Mouse (Mus musculus) kidney, adult 2 months (tissue): ENCODE measurements around the gene Dagla. TPM values are rescaled to one million over a fixed set of nuclear protein-coding genes. Genes with fewer than 3 reads are reported as not detected.

ENCODE experiments used
- DNase-seq: peaks from one replicate; pipeline ENCODE4 v3.0.0; 2021
- H3K27ac ChIP-seq: fragments of 200-500 bp; 2 replicates; pipeline ENCODE4 v1.5.1; 2012; ENCODE audit warnings: low read depth, low read length, control low read depth, inconsistent platforms; ENCODE audit not compliant: insufficient read depth
- H3K27me3 ChIP-seq: fragments of 200-500 bp; replicated peaks from 2 replicates; pipeline ENCODE4 v1.6.1; 2012; ENCODE audit warnings: mild to moderate bottlenecking, moderate library complexity, low read length, inconsistent platforms; ENCODE audit not compliant: control insufficient read depth, insufficient read depth
- H3K36me3 ChIP-seq: fragments of 200-500 bp; 2 replicates; pipeline ENCODE4 v1.6.1; 2012; ENCODE audit warnings: mild to moderate bottlenecking, moderate library complexity, low read length, inconsistent platforms; ENCODE audit not compliant: control insufficient read depth, insufficient read depth
- H3K4me1 ChIP-seq: fragments of 200-500 bp; 2 replicates; pipeline ENCODE4 v1.6.1; 2011; ENCODE audit warnings: low read length; ENCODE audit not compliant: control insufficient read depth, insufficient read depth
- H3K4me3 ChIP-seq: fragments of 200-500 bp; 2 replicates; pipeline ENCODE4 v1.5.1; 2011; ENCODE audit warnings: mild to moderate bottlenecking, low read depth, low read length, control low read depth; ENCODE audit not compliant: insufficient read depth
- CTCF ChIP-seq: fragments of 200-500 bp; conservative IDR thresholded peaks from 2 replicates; pipeline ENCODE4 v1.5.1; 2011; ENCODE audit warnings: low read depth, mild to moderate bottlenecking, control low read depth, low read length, moderate library complexity, mixed read lengths; ENCODE audit not compliant: insufficient read depth, insufficient read length
- POLR2A ChIP-seq: fragments of 200-500 bp; IDR thresholded peaks from one replicate; pipeline ENCODE4 v1.6.1; 2011; ENCODE audit warnings: low read depth, low read length, control low read depth
- WGBS: fragments of 180-500 bp; shearing (Covaris S2); methylation state at CpG from one replicate; pipeline ENCODE4 v1.1.7; 2018; 5-methylcytosine and 5-hydroxymethylcytosine counted together
- polyA plus RNA-seq: library from polyadenylated mRNA; depleted of rRNA; stranded (reverse); fragments of >200 nt; gene quantifications from 2 replicates; pipeline ENCODE4 v1.2.3, GENCODE M21; 2012

The Dagla gene
- polyA plus RNA-seq, 1 experiment: 7.0 TPM

DNA sequence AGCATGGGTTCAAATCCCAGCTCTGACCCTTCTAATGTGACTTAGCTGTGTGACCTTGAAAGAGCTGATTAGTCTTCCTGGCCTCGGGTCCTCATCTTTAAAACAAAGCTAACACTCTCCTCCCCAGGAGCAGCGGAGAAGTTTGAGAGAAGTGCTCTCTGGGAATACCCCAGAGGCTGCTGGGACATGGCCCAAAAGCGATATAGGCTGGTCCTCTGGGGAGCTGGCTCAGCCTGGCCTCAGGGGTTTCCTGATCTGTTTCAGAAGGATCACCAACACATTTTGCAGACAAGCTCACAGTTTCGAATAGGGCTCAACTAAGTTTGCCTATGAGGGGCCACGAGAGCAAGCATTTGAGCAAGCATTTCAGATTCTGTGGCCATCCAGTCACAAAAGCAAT, 34.3 kb downstream of the Dagla start:
- Histone ChIP-seq H3K4me1 (no peaks in the 10 kb centered on the region), H3K4me3 (no peak overlapping the region), H3K36me3 (no peaks in the 10 kb centered on the region), H3K27me3 (no peaks in the 10 kb centered on the region), H3K27ac (no peak overlapping the region)
- TF ChIP-seq CTCF (no peak), POLR2A (no peak)
- 84% methylated on average over 5 of the region's 5 CpGs for WGBS
- DNase-seq: no peak

DNA sequence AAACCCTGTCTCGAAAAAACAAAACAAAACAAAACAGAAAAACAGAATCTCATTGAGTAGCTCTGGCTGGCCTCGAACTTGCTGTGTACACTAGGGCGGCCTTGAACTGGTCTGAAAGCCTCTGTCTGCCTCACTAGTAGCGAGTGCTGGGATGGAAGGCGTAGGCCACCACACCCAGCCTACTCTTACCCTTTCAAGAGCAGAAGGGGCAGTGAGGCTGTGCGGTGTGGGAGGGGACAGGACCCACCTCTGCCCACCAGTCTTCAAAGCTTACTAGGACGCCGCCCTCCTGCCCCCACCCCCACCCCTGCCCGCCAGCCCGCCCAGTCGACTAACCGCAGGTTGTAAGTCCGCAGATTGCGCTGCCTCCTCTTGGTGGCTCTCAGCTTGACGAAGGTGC, 35.8 kb downstream of the Dagla start:
- Histone ChIP-seq H3K4me3 (no peak overlapping the region), H3K4me1 (no peaks in the 10 kb centered on the region), H3K36me3 (no peaks in the 10 kb centered on the region), H3K27me3 (no peaks in the 10 kb centered on the region), H3K27ac (no peak overlapping the region)
- no peak for TF ChIP-seq CTCF
- TF ChIP-seq POLR2A: no peak
- WGBS: 93% methylated on average over 15 of the region's 15 CpGs
- DNase-seq: no peak

DNA sequence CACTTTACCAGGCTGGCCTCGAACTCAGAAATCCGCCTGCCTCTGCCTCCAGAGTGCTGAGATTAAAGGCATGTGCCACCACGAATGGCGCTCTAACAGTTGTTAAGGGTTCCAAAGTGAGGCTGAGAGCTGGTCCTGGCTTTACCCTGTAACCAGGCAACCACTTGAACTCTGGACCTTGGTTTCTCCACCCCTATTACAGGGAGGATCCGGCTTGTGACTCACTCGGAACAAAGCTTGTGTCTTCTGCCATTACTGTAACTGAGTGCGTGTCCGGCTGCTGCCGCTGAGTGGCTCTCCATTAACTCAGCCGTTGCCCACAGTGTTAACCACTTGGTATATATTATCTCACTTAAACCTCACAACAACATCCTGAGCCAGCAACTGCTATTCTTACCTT, 36.7 kb downstream of the Dagla start:
- Histone ChIP-seq H3K27me3 (no peaks in the 10 kb centered on the region), H3K4me3 (no peak overlapping the region), H3K4me1 (no peaks in the 10 kb centered on the region), H3K27ac (no peak overlapping the region), H3K36me3 (no peaks in the 10 kb centered on the region)
- WGBS: 65% methylated on average over 10 of the region's 10 CpGs
- DNase-seq: peak; percentile 86
- TF ChIP-seq CTCF (0 out of 2 replicates have a peak, but pooled peaks have one; percentile 0), POLR2A (no peak)

DNA sequence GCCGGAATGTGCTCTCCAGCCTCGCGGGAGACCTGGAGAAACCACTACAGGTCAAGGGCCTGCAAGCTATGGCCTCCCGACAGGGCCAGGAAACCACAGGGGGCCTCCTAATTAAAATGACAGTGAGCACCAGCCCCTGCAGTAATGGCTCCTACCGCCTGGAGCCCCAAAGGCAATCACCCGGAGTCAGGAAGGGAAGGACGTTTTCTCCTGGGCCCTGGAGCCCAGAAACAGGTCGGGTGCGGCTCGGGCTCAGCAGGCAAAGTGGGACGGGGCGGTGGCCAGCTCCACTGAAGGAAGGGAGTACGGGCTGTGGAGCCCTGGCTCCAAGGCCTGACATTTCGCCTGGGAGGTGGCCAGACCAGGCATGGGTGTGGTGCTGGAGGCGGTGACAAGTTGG, 37.6 kb downstream of the Dagla start:
- Histone ChIP-seq H3K27me3 (no peaks in the 10 kb centered on the region), H3K4me3 (no peak overlapping the region), H3K4me1 (no peaks in the 10 kb centered on the region), H3K36me3 (no peaks in the 10 kb centered on the region), H3K27ac (peak overlapping the region; percentile 49)
- 39% methylated on average over 15 of the region's 15 CpGs for WGBS
- no peak for TF ChIP-seq CTCF
- no peak for TF ChIP-seq POLR2A
- peak; percentile 52 for DNase-seq

DNA sequence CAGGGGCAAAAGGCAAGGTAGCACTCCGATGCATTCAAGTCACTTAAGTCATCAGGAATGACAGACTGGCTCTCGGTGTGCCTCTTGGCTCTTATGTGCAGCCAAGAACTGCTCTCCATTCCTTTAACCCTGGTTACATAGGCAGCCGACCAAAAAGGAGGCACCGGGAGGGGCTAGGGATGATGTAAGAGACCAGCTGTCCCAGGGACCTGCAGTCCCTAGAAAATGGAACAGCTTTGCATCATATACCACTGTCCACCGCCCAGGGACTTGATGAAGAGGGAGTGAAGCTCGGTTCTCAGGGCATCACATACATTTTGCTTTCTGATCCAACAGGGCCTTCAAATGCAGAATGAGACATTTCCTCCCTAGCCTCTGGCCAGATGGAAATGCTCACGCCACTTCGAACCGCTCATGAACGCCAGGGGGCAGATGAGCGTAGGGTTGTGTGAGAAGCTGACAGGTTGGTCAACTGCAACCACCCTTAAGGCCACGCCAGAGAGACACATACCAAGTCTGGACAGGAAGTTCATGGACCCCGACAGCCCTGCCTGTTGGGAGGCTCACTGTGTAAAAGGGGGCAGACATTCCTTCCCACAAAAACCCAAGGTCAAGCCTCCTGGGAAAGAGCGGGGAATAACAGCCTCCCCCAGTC, 38.4 kb downstream of the Dagla start:
- Histone ChIP-seq H3K36me3 (no peaks in the 10 kb centered on the region), H3K4me1 (no peaks in the 10 kb centered on the region), H3K27ac (peak overlapping the region; percentile 12; the same call in 1 of the 2 replicates), H3K27me3 (no peaks in the 10 kb centered on the region), H3K4me3 (no peak overlapping the region)
- DNase-seq: peak; percentile 90
- WGBS: 20% methylated on average over 14 of the region's 14 CpGs
- no peak for TF ChIP-seq POLR2A
- peak; percentile 89 for TF ChIP-seq CTCF

DNA sequence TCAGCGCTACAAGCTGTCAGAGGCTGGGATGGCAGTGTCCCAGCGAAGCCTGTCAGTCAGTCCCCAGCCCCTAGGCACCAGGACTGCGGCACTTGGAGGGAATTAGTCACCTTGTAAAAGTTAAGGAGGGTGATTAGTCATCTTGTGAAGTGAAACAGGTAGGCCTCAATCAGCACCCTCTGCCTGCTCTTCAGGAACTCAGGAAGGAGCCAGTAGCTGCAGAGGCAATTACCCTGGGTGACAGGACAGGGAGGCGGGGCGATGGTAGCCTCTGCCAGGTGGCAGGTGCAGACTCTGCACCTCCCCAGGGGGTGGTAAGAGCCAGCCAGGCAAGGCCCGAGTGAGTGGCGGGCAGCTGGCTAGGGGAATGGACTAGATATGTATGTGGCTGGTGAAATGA, 43.3 kb downstream of the Dagla start:
- Histone ChIP-seq H3K27ac (no peak overlapping the region), H3K36me3 (no peaks in the 10 kb centered on the region), H3K27me3 (no peaks in the 10 kb centered on the region), H3K4me3 (no peak overlapping the region), H3K4me1 (no peaks in the 10 kb centered on the region)
- TF ChIP-seq CTCF (no peak), POLR2A (no peak)
- no peak for DNase-seq
- 78% methylated on average over 7 of the region's 7 CpGs for WGBS

DNA sequence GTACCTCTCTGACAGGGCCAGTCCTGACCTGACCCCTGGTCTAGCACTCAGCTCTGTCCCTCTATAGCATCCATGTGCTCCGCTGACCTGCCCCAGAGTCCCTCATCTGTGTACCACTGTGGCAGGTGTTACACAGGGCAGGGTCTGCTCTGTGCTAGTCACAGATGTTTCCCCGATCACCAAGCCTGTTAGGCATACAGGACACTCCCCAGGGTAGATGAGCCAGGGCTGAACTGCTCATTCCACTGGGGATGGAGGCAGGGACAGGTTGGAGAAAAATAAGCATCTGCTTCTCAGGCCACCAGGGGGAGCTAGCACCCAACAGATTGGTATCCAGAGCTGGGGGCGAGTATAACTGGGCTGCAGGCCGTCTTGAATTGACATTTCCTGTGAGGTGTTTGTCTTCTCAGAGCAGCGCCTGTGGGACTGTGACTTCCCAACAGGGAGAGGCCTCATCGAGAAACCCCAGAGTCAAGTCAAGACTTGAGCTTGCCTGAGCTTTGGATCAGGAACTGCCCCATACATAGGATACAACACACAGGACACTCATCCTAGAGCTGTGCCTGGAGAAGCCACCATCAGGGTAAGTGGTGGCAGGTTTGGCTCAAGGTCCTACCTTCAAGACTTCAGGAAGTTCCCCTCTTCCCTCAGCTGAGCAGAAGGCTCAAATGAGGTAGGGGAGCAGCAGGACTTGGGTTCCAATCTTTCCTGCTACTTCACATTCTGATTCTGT, 46.2 kb downstream of the Dagla start:
- peak; percentile 68 for DNase-seq
- Histone ChIP-seq H3K4me1 (no peaks in the 10 kb centered on the region), H3K4me3 (no peak overlapping the region), H3K27ac (no peak overlapping the region), H3K36me3 (no peaks in the 10 kb centered on the region), H3K27me3 (no peaks in the 10 kb centered on the region)
- 20% methylated on average over 6 of the region's 6 CpGs for WGBS
- TF ChIP-seq POLR2A: no peak
- peak; percentile 93 for TF ChIP-seq CTCF
